Mouse (Mus musculus): Measurements from ENCODE around the gene Map4k3. TPM values are rescaled to one million over a fixed set of nuclear protein-coding genes. Genes with fewer than 3 reads are reported as not detected.
A peak's percentile ranks its signal among the peaks of the same experiment; 100 is the strongest.

Map4k3 gene
- polyA plus RNA-seq, 1 experiment from 2014 or later, result 29.9 TPM

DNA sequence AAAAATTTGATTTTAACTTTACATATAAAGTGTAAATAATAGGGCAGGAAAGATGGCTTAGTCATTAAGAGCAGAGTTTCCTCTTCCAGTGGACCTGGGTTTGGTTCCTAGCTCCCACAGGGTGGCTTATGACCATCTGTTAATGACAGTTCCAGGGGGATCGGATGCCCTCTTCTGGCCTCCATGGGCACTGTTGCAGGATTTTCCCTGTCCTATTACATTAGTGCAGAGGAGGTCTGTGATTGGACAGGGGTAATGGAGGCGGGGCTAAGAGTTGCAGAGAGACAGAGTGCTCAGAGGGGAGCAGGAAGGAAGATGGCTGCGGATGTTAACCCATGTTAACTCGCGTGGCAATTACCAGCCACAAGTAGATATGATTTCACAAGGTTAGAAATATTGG is 95.4 kb downstream of the Map4k3 start:
- DNase-seq (ENCODE audit: low spot score) (no peak), ATAC-seq (replicated peaks; ENCODE audit: low FRiP score, low read depth) (no peak)
- no peak overlapping the region for H3K4me3 ChIP-seq (replicated peaks; ENCODE audit: low read depth, low read length)
- TF ChIP-seq CTCF (IDR thresholded peaks at IDR 0.05; ENCODE audit: low read depth), result no peak
- no peaks in the 10 kb centered on the region for H3K27me3 ChIP-seq (ENCODE audit: insufficient read depth, low read length)
- no peak overlapping the region for H3K4me2 ChIP-seq (ENCODE audit: low read length)
- peaks cover 27% of the 10 kb centered on the region; the same call in 1 of the 2 replicates for H3K36me3 ChIP-seq (ENCODE audit: insufficient read depth, low read length)
- H3K4me1 ChIP-seq (replicated peaks; ENCODE audit: insufficient read depth, low read length), result no peaks in the 10 kb centered on the region
- H3K9ac ChIP-seq (ENCODE audit: low read depth, low read length), result no peak overlapping the region
- no peaks in the 10 kb centered on the region for H3K9me3 ChIP-seq (replicated peaks; ENCODE audit: low read length)
- H3K27ac ChIP-seq, result no peak overlapping the region
- 99% methylated on average over 5 of the region's 5 CpGs for WGBS

GRCm38 (mm10) chr17:80632354-80632753 is 95.9 kb downstream of the Map4k3 start:
- H3K4me1 ChIP-seq (replicated peaks; ENCODE audit: insufficient read depth, low read length), result no peaks in the 10 kb centered on the region
- no peak overlapping the region for H3K4me2 ChIP-seq (ENCODE audit: low read length)
- ATAC-seq (replicated peaks; ENCODE audit: low FRiP score, low read depth) (no peak), DNase-seq (ENCODE audit: low spot score) (no peak)
- peaks cover 27% of the 10 kb centered on the region; the same call in 1 of the 2 replicates for H3K36me3 ChIP-seq (ENCODE audit: insufficient read depth, low read length)
- 96% methylated on average over 4 of the region's 4 CpGs for WGBS
- TF ChIP-seq CTCF (IDR thresholded peaks at IDR 0.05; ENCODE audit: low read depth), result no peak
- no peak overlapping the region for H3K4me3 ChIP-seq (replicated peaks; ENCODE audit: low read depth, low read length)
- no peaks in the 10 kb centered on the region for H3K9me3 ChIP-seq (replicated peaks; ENCODE audit: low read length)
- H3K27me3 ChIP-seq (ENCODE audit: insufficient read depth, low read length), result no peaks in the 10 kb centered on the region
- no peak overlapping the region for H3K27ac ChIP-seq
- no peak overlapping the region for H3K9ac ChIP-seq (ENCODE audit: low read depth, low read length)

DNA sequence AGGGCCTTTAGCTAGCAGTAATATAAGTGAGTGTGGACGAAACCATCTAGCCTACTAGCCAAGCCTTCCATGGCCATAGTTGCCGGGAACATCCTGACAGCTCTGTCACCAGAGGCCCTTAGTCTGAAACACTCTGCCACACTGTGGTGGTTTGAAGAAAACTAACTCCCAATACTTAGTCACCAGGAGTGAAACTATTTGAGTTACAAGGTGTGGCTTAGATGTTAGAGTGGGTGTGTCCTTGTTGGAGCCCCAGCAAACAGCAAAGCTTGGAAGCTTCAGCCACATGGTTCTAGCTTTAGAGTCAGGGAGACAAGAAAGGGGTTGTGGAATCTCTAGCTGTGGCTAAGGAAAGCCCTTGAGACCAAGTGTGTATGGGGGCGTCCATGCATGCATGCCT is 97.3 kb downstream of the Map4k3 start:
- WGBS, result 96% methylated on average over 3 of the region's 3 CpGs
- no peak overlapping the region for H3K4me2 ChIP-seq (ENCODE audit: low read length)
- no peaks in the 10 kb centered on the region for H3K4me1 ChIP-seq (replicated peaks; ENCODE audit: insufficient read depth, low read length)
- H3K27me3 ChIP-seq (ENCODE audit: insufficient read depth, low read length), result no peaks in the 10 kb centered on the region
- TF ChIP-seq CTCF (IDR thresholded peaks at IDR 0.05; ENCODE audit: low read depth), result no peak
- H3K9me3 ChIP-seq (replicated peaks; ENCODE audit: low read length), result no peaks in the 10 kb centered on the region
- no peak overlapping the region for H3K9ac ChIP-seq (ENCODE audit: low read depth, low read length)
- ATAC-seq (replicated peaks; ENCODE audit: low FRiP score, low read depth), result no peak
- no peak overlapping the region for H3K27ac ChIP-seq
- DNase-seq (ENCODE audit: low spot score), result no peak
- H3K4me3 ChIP-seq (replicated peaks; ENCODE audit: low read depth, low read length), result no peak overlapping the region
- H3K36me3 ChIP-seq (ENCODE audit: insufficient read depth, low read length), result peaks cover 30% of the 10 kb centered on the region

DNA sequence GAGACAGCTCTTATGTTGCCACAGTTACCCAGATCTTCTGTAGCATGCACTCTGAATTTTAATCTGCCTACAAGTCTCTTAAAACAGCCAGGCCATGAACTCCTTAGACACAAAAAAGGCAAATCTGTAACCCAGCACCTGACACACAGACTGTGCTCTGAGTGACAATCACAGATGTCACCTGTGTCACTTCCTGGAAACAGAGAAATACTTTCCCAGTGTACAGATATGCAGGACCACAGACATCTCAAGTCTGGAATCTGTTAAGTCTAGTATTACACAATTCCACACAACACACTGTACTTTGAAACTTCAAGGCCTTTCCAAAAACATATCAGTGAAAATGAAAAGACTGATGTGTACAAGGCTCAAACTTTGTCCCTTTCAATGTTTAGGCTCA is 103.3 kb downstream of the Map4k3 start:
- no peak overlapping the region for H3K9ac ChIP-seq (ENCODE audit: low read depth, low read length)
- TF ChIP-seq CTCF (IDR thresholded peaks at IDR 0.05; ENCODE audit: low read depth), result no peak
- H3K4me3 ChIP-seq (replicated peaks; ENCODE audit: low read depth, low read length), result no peak overlapping the region
- no peaks in the 10 kb centered on the region for H3K27me3 ChIP-seq (ENCODE audit: insufficient read depth, low read length)
- H3K4me2 ChIP-seq (ENCODE audit: low read length), result no peak overlapping the region
- no peak for DNase-seq (ENCODE audit: low spot score)
- no peaks in the 10 kb centered on the region for H3K4me1 ChIP-seq (replicated peaks; ENCODE audit: insufficient read depth, low read length)
- H3K27ac ChIP-seq, result no peak overlapping the region
- no peak for ATAC-seq (replicated peaks; ENCODE audit: low FRiP score, low read depth)
- H3K9me3 ChIP-seq (replicated peaks; ENCODE audit: low read length), result no peaks in the 10 kb centered on the region
- H3K36me3 ChIP-seq (ENCODE audit: insufficient read depth, low read length), result peaks cover 7% of the 10 kb centered on the region

GRCm38 (mm10) chr17:80621691-80622090 is 106.6 kb downstream of the Map4k3 start:
- H3K27ac ChIP-seq, result no peak overlapping the region
- no peak for TF ChIP-seq CTCF (IDR thresholded peaks at IDR 0.05; ENCODE audit: low read depth)
- 85% methylated on average over 4 of the region's 4 CpGs for WGBS
- H3K36me3 ChIP-seq (ENCODE audit: insufficient read depth, low read length), result peaks cover 23% of the 10 kb centered on the region
- no peak overlapping the region for H3K4me3 ChIP-seq (replicated peaks; ENCODE audit: low read depth, low read length)
- no peak overlapping the region for H3K9ac ChIP-seq (ENCODE audit: low read depth, low read length)
- DNase-seq (ENCODE audit: low spot score), result no peak
- no peaks in the 10 kb centered on the region for H3K4me1 ChIP-seq (replicated peaks; ENCODE audit: insufficient read depth, low read length)
- H3K27me3 ChIP-seq (ENCODE audit: insufficient read depth, low read length), result no peaks in the 10 kb centered on the region
- H3K4me2 ChIP-seq (ENCODE audit: low read length), result no peak overlapping the region
- ATAC-seq (replicated peaks; ENCODE audit: low FRiP score, low read depth), result no peak
- H3K9me3 ChIP-seq (replicated peaks; ENCODE audit: low read length), result no peaks in the 10 kb centered on the region

GRCm38 (mm10) chr17:80620786-80621423 is 107.4 kb downstream of the Map4k3 start:
- Histone ChIP-seq H3K36me3 (ENCODE audit: insufficient read depth, low read length) (peaks cover 23% of the 10 kb centered on the region), H3K4me1 (replicated peaks; ENCODE audit: insufficient read depth, low read length) (no peaks in the 10 kb centered on the region), H3K27ac (no peak overlapping the region), H3K27me3 (ENCODE audit: insufficient read depth, low read length) (no peaks in the 10 kb centered on the region), H3K9me3 (replicated peaks; ENCODE audit: low read length) (no peaks in the 10 kb centered on the region), H3K9ac (ENCODE audit: low read depth, low read length) (no peak overlapping the region), H3K4me3 (replicated peaks; ENCODE audit: low read depth, low read length) (no peak overlapping the region), H3K4me2 (ENCODE audit: low read length) (no peak overlapping the region)
- TF ChIP-seq CTCF (IDR thresholded peaks at IDR 0.05; ENCODE audit: low read depth), result peak; percentile 84
- DNase-seq (ENCODE audit: low spot score), result peak; percentile 68
- 52% methylated on average over 5 of the region's 5 CpGs for WGBS
- 0 out of 2 replicates have a peak, but pooled peaks have one; percentile 59 for ATAC-seq (replicated peaks; ENCODE audit: low FRiP score, low read depth)

DNA sequence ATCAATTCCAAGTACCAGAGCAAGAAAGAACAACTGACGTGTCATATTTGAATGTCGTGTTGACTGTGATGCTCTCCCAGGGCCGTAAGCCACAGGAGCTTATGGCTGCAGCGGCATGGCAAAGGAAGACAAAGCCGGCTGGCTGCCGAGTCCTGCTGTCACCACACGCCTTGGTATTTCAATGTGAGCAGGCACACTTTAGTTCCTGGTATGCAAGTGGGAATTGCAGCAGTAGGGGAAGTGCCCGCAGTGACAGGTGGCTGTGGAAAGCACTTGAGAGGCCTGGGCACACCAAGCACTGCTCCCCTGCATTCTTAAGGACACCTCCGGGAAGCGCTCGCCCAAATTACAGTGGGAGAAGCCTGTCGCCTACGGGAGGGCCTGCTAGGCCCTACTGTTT is 108.7 kb downstream of the Map4k3 start:
- no peak for DNase-seq (ENCODE audit: low spot score)
- Histone ChIP-seq H3K9ac (ENCODE audit: low read depth, low read length) (no peak overlapping the region), H3K4me2 (ENCODE audit: low read length) (no peak overlapping the region), H3K27ac (no peak overlapping the region), H3K4me3 (replicated peaks; ENCODE audit: low read depth, low read length) (no peak overlapping the region), H3K36me3 (ENCODE audit: insufficient read depth, low read length) (peaks cover 33% of the 10 kb centered on the region), H3K4me1 (replicated peaks; ENCODE audit: insufficient read depth, low read length) (no peaks in the 10 kb centered on the region), H3K27me3 (ENCODE audit: insufficient read depth, low read length) (no peaks in the 10 kb centered on the region), H3K9me3 (replicated peaks; ENCODE audit: low read length) (no peaks in the 10 kb centered on the region)
- no peak for ATAC-seq (replicated peaks; ENCODE audit: low FRiP score, low read depth)
- WGBS, result 91% methylated on average over 13 of the region's 13 CpGs
- TF ChIP-seq CTCF (IDR thresholded peaks at IDR 0.05; ENCODE audit: low read depth), result no peak
